Mouse (Mus musculus) MEL (cell line): ENCODE data around the gene Hsf4.

ENCODE experiments used
- BHLHE40 ChIP-seq: IDR thresholded peaks from 2 replicates; pipeline ENCODE4 v1.6.1; 2012; ENCODE audit warnings: low read depth, mild to moderate bottlenecking, inconsistent platforms, low read length, improper control_type of control experiment, borderline replicate concordance
- GABPA ChIP-seq: IDR thresholded peaks from 2 replicates; pipeline ENCODE4 v1.6.1; 2012; ENCODE audit warnings: low read depth, mild to moderate bottlenecking, inconsistent platforms, low read length, improper control_type of control experiment, moderate library complexity
- MAX ChIP-seq: IDR thresholded peaks from 2 replicates; pipeline ENCODE4 v1.6.1; 2011; ENCODE audit warnings: low read length, improper control_type of control experiment
- MEF2A ChIP-seq: IDR thresholded peaks from 2 replicates; pipeline ENCODE4 v1.6.1; 2014; ENCODE audit warnings: low read depth, mild to moderate bottlenecking, inconsistent platforms, low read length, improper control_type of control experiment; ENCODE audit not compliant: poor library complexity, insufficient replicate concordance, severe bottlenecking; ENCODE audit errors: extremely low read depth
- SIN3A ChIP-seq: IDR thresholded peaks from 2 replicates; pipeline ENCODE4 v1.6.1; 2012; ENCODE audit warnings: low read length, improper control_type of control experiment, inconsistent platforms

GRCm38 (mm10) chr8:105252680-105253537, 16.7 kb upstream of the Hsf4 start:
- TF ChIP-seq BHLHE40 (no peak), SIN3A (no peak), MAX (no peak; the same call in 1 of the 2 replicates), MEF2A (no peak), GABPA (no peak)
